Mouse (Mus musculus): ENCODE results near the gene Cbx7. TPM values are rescaled to one million over a fixed set of nuclear protein-coding genes. Genes with fewer than 3 reads are reported as not detected.

Cbx7 gene
- total and polyA plus RNA-seq, 3 experiments, result 2.9 to 11.1 TPM; not detected in 1

DNA sequence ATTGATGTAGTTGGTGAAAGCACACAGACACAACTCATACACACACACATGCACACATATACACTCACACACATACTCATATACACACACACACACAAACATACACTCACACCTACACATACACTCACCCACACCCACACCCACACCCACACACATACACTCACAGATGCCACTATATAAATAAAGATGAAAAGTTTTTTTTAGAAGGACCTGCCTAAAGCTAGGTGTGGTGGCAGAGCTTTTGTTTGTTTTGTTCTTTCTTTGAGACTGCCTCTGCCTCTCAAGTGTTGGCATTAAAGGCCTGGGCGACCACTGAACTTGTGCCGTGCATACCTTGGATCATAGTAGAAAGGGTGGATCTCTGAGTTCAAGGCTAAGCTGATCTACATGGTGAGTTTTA lies 69.5 kb downstream of the Cbx7 start:
- Histone ChIP-seq H3K79me2 (ENCODE audit: control insufficient read depth, insufficient read depth, low read length, poor library complexity) (no peaks in the 10 kb centered on the region), H3K9ac (ENCODE audit: control insufficient read depth, low read depth, low read length, poor library complexity, severe bottlenecking) (no peak overlapping the region), H3K4me3 (ENCODE audit: control insufficient read depth in 1 of 2, insufficient read depth in 1 of 2, low read depth in 2 of 2, low read length in 2 of 2) (no peak overlapping the region), H3K36me3 (ENCODE audit: control insufficient read depth in 1 of 2, insufficient read depth in 2 of 2, low read length in 2 of 2) (peaks cover 0 to 2% of the 10 kb centered on the region in 2 experiments; a peak in 1 of 4 replicates), H3K27ac (ENCODE audit: control insufficient read depth, low read depth, low read length) (no peak overlapping the region), H3K27me3 (ENCODE audit: control insufficient read depth in 1 of 2, insufficient read depth in 2 of 2, low read length in 2 of 2) (no peaks in the 10 kb centered on the region), H3K4me1 (ENCODE audit: control insufficient read depth in 1 of 2, insufficient read depth in 2 of 2, low read length in 2 of 2) (no peaks in the 10 kb centered on the region), H3K9me3 (replicated peaks; ENCODE audit: insufficient read depth, low read length) (no peaks in the 10 kb centered on the region)
- no peak for DNase-seq (ENCODE audit: low read depth, low spot score)
- TF ChIP-seq MXI1 (IDR thresholded peaks at IDR 0.05; ENCODE audit: low read depth, low read length), result no peak
- no peak for TF ChIP-seq POLR2A (IDR thresholded peaks at IDR 0.05; ENCODE audit: control insufficient read depth in 1 of 2, insufficient read depth in 1 of 2, low read depth in 1 of 2, low read length in 2 of 2, poor library complexity in 1 of 2)
- no peak for TF ChIP-seq MYC (IDR thresholded peaks at IDR 0.05; ENCODE audit: low read depth, low read length)
- TF ChIP-seq POLR2AphosphoS2 (IDR thresholded peaks at IDR 0.05; ENCODE audit: low read length), result no peak
- no peak for TF ChIP-seq GATA1 (IDR thresholded peaks at IDR 0.05; ENCODE audit: low read depth, low read length)
- no peak for TF ChIP-seq RAD21 (IDR thresholded peaks at IDR 0.05; ENCODE audit: low read depth, low read length)
- no peak for TF ChIP-seq TAL1 (IDR thresholded peaks at IDR 0.05; ENCODE audit: low read length)
- TF ChIP-seq RCOR1 (IDR thresholded peaks at IDR 0.05; ENCODE audit: low read depth, low read length), result no peak
- no peak for TF ChIP-seq MAZ (IDR thresholded peaks at IDR 0.05; ENCODE audit: low read depth, low read length)
- no peak for TF ChIP-seq E2F4 (IDR thresholded peaks at IDR 0.05; ENCODE audit: borderline replicate concordance, low read depth, low read length)
- no peak for TF ChIP-seq ZKSCAN1 (IDR thresholded peaks at IDR 0.05; ENCODE audit: low read depth, low read length)
- TF ChIP-seq USF1 (IDR thresholded peaks at IDR 0.05; ENCODE audit: low read depth, low read length), result no peak
- no peak for TF ChIP-seq NRF1 (IDR thresholded peaks at IDR 0.05; ENCODE audit: insufficient read depth, low read depth, low read length, poor library complexity, severe bottlenecking)
- TF ChIP-seq NELFE (IDR thresholded peaks at IDR 0.05; ENCODE audit: low read depth, low read length), result no peak

DNA sequence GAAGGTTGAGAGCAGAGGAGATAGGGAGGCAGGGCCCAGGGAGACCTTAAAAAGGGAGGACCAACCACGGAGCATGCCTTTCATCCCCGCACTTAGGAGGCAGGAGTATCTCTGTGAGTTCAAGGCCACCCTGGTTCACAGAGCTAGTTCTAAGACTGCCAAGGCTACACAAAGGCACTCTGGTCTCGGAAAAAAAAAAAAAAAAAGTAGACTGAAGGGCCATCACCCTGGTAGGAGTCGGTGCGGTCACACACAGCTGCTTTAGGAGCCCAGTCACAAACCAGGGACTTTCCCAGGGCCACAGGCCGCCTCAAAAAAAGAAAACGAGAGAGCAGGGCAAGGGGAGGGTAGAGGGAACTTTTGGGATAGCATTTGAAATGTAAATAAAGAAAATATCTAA lies 70.2 kb downstream of the Cbx7 start:
- Histone ChIP-seq H3K9me3 (replicated peaks; ENCODE audit: insufficient read depth, low read length) (no peaks in the 10 kb centered on the region), H3K79me2 (ENCODE audit: control insufficient read depth, insufficient read depth, low read length, poor library complexity) (no peaks in the 10 kb centered on the region), H3K4me1 (ENCODE audit: control insufficient read depth in 1 of 2, insufficient read depth in 2 of 2, low read length in 2 of 2) (no peaks in the 10 kb centered on the region), H3K27me3 (ENCODE audit: control insufficient read depth in 1 of 2, insufficient read depth in 2 of 2, low read length in 2 of 2) (no peaks in the 10 kb centered on the region), H3K36me3 (ENCODE audit: control insufficient read depth in 1 of 2, insufficient read depth in 2 of 2, low read length in 2 of 2) (peaks cover 0 to 2% of the 10 kb centered on the region in 2 experiments; a peak in 1 of 4 replicates), H3K4me3 (ENCODE audit: control insufficient read depth in 1 of 2, insufficient read depth in 1 of 2, low read depth in 2 of 2, low read length in 2 of 2) (no peak overlapping the region), H3K9ac (ENCODE audit: control insufficient read depth, low read depth, low read length, poor library complexity, severe bottlenecking) (no peak overlapping the region), H3K27ac (ENCODE audit: control insufficient read depth, low read depth, low read length) (no peak overlapping the region)
- DNase-seq (ENCODE audit: low read depth, low spot score), result no peak
- TF ChIP-seq MYC (IDR thresholded peaks at IDR 0.05; ENCODE audit: low read depth, low read length) (no peak), ETS1 (IDR thresholded peaks at IDR 0.05; ENCODE audit: low read depth, low read length) (no peak), MAX (IDR thresholded peaks at IDR 0.05; ENCODE audit: low read length) (no peak), MYB (IDR thresholded peaks at IDR 0.05; ENCODE audit: low read depth, low read length) (no peak), HCFC1 (IDR thresholded peaks at IDR 0.05; ENCODE audit: low read depth, low read length) (no peak), TCF12 (IDR thresholded peaks at IDR 0.05; ENCODE audit: low read depth, low read length) (no peak), USF2 (IDR thresholded peaks at IDR 0.05; ENCODE audit: borderline replicate concordance in 1 of 2, insufficient read depth in 1 of 2, low read depth in 1 of 2, low read length in 2 of 2) (no peak), USF1 (IDR thresholded peaks at IDR 0.05; ENCODE audit: low read depth, low read length) (no peak), CHD1 (IDR thresholded peaks at IDR 0.05; ENCODE audit: low read depth, low read length) (no peak), ZMIZ1 (IDR thresholded peaks at IDR 0.05; ENCODE audit: low read depth, low read length) (no peak), POLR2A (IDR thresholded peaks at IDR 0.05; ENCODE audit: control insufficient read depth in 1 of 2, insufficient read depth in 1 of 2, low read depth in 1 of 2, low read length in 2 of 2, poor library complexity in 1 of 2) (no peak), TAL1 (IDR thresholded peaks at IDR 0.05; ENCODE audit: low read length) (no peak), CHD2 (IDR thresholded peaks at IDR 0.05; ENCODE audit: low read length) (no peak), ZKSCAN1 (IDR thresholded peaks at IDR 0.05; ENCODE audit: low read depth, low read length) (no peak), CTCF (IDR thresholded peaks at IDR 0.05 in 2 of 3, conservative IDR thresholded peaks at IDR 0.05 in 1 of 3; ENCODE audit: control insufficient read depth in 1 of 3, insufficient read depth in 1 of 3, low read depth in 2 of 3, low read length in 3 of 3, poor library complexity in 1 of 3, severe bottlenecking in 1 of 3) (no peak), BHLHE40 (IDR thresholded peaks at IDR 0.05; ENCODE audit: borderline replicate concordance, low read depth, low read length) (no peak), EP300 (IDR thresholded peaks at IDR 0.05; ENCODE audit: low read depth in 1 of 2, low read length in 2 of 2) (no peak), ZNF384 (IDR thresholded peaks at IDR 0.05; ENCODE audit: low read depth, low read length) (no peak)

Measured in MEL (cell line).